Mouse (Mus musculus) MEL (cell line): ENCODE results near the gene Nr2f2.

Source experiments
- BHLHE40 ChIP-seq: IDR thresholded peaks from 2 replicates; pipeline ENCODE4 v1.6.1; 2012; ENCODE audit warnings: low read depth, mild to moderate bottlenecking, inconsistent platforms, low read length, improper control_type of control experiment, borderline replicate concordance
- CTCF ChIP-seq, 3 experiments: IDR thresholded peaks in 2 of 3; conservative IDR thresholded peaks in 1 of 3; 2 replicates each; pipeline ENCODE4 v1.5.1; 2011 to 2012; ENCODE audit warnings: low read length in 3 of 3, low read depth in 2 of 3, mild to moderate bottlenecking in 2 of 3, improper control_type of control experiment in 1 of 3, inconsistent platforms in 1 of 3, mixed read lengths in 1 of 3, moderate library complexity in 1 of 3; ENCODE audit not compliant: control insufficient read depth in 1 of 3, insufficient read depth in 1 of 3, poor library complexity in 1 of 3, severe bottlenecking in 1 of 3
- POLR2A ChIP-seq, 2 experiments: IDR thresholded peaks; 2 replicates each; pipeline ENCODE4 v1.6.1; 2011 to 2012; ENCODE audit warnings: low read length in 2 of 2, mild to moderate bottlenecking in 2 of 2, control low read depth in 1 of 2, improper control_type of control experiment in 1 of 2, low read depth in 1 of 2, moderate library complexity in 1 of 2; ENCODE audit not compliant: control insufficient read depth in 1 of 2, insufficient read depth in 1 of 2, poor library complexity in 1 of 2
- POLR2AphosphoS5 ChIP-seq: IDR thresholded peaks from 2 replicates; pipeline ENCODE4 v1.6.1; 2012; ENCODE audit warnings: low read depth, borderline replicate concordance, mild to moderate bottlenecking, inconsistent platforms, low read length, moderate library complexity, mixed read lengths
- RCOR1 ChIP-seq: IDR thresholded peaks from 2 replicates; pipeline ENCODE4 v1.6.1; 2012; ENCODE audit warnings: low read depth, mild to moderate bottlenecking, inconsistent platforms, low read length, improper control_type of control experiment
- SIN3A ChIP-seq: IDR thresholded peaks from 2 replicates; pipeline ENCODE4 v1.6.1; 2012; ENCODE audit warnings: low read length, improper control_type of control experiment, inconsistent platforms
- SMC3 ChIP-seq: IDR thresholded peaks from 2 replicates; pipeline ENCODE4 v1.6.1; 2011; ENCODE audit warnings: low read depth, low read length, improper control_type of control experiment
- TAL1 ChIP-seq: IDR thresholded peaks from 2 replicates; pipeline ENCODE4 v1.6.1; 2012; ENCODE audit warnings: mild to moderate bottlenecking, inconsistent platforms, low read length, moderate library complexity, mixed read lengths
- TCF12 ChIP-seq: IDR thresholded peaks from 2 replicates; pipeline ENCODE4 v1.6.1; 2014; ENCODE audit warnings: low read depth, mild to moderate bottlenecking, inconsistent platforms, low read length, improper control_type of control experiment, moderate library complexity
- UBTF ChIP-seq: IDR thresholded peaks from 2 replicates; pipeline ENCODE4 v1.6.1; 2012; ENCODE audit warnings: low read depth, mild to moderate bottlenecking, inconsistent platforms, low read length, improper control_type of control experiment, moderate library complexity, borderline replicate concordance; ENCODE audit not compliant: insufficient read depth
- ZC3H11A ChIP-seq: IDR thresholded peaks from 2 replicates; pipeline ENCODE4 v1.6.1; 2012; ENCODE audit warnings: low read depth, mild to moderate bottlenecking, inconsistent platforms, low read length, improper control_type of control experiment

GRCm38 (mm10) chr7:70332926-70333664 is 33.4 kb downstream of the Nr2f2 start:
- TF ChIP-seq CTCF (IDR thresholded peaks at IDR 0.05 in 2 of 3, conservative IDR thresholded peaks at IDR 0.05 in 1 of 3; ENCODE audit: control insufficient read depth in 1 of 3, insufficient read depth in 1 of 3, low read depth in 2 of 3, low read length in 3 of 3, poor library complexity in 1 of 3, severe bottlenecking in 1 of 3) (no peak), SMC3 (no peak), POLR2AphosphoS5 (no peak), POLR2A (IDR thresholded peaks at IDR 0.05; ENCODE audit: control insufficient read depth in 1 of 2, insufficient read depth in 1 of 2, low read depth in 1 of 2, low read length in 2 of 2, poor library complexity in 1 of 2) (no peak), BHLHE40 (no peak), ZC3H11A (no peak), SIN3A (no peak), RCOR1 (no peak), TAL1 (no peak), UBTF (no peak), TCF12 (no peak)
